Comparison of ENCODE assay signal across 11 mouse cellular contexts in genomic region chr2:103577752-103578662, GRCm38 (mm10). TPM values are rescaled to one million over a fixed set of nuclear protein-coding genes. Genes with fewer than 3 reads are reported as not detected.
DNase-seq lines count a peak whose midpoint lies in the region; TF ChIP-seq lines count a peak whose summit lies in the region.
"Had no signal": no experiment of that assay in that cellular context is flagged by ENCODE, and none has a peak within 500 bp of the region (broad histone marks: within the 10 kb centered on the region; RNA-seq: fewer than 3 reads in every experiment).

No protein-coding gene starts in this region.

- 48% methylated on average over 7 of the region's 7 CpGs for WGBS in heart, adult 2 months
- 67% methylated on average over 7 of the region's 7 CpGs for WGBS in limb, embryonic 10.5 days

- H3K79me2 ChIP-seq in heart, adult 2 months (replicated peaks; ENCODE audit: control insufficient read depth, insufficient read depth, low read length): no peaks in the 10 kb centered on the region
- H3K79me2 ChIP-seq in myocyte (ENCODE audit: control insufficient read depth, insufficient read depth): peaks cover 41% of the 10 kb centered on the region

- TF ChIP-seq POLR2A in heart, adult 2 months (IDR thresholded peaks at IDR 0.05; ENCODE audit: insufficient read depth, low read depth, low read length): peak; percentile 31; the same call in 1 of the 2 replicates
- TF ChIP-seq POLR2A in myocyte (IDR thresholded peaks at IDR 0.05; ENCODE audit: insufficient read length, low read depth): no peak

- 0 out of 2 replicates have a peak, but pooled peaks have one; percentile 23 for TF ChIP-seq EP300 in heart, adult 2 months (IDR thresholded peaks at IDR 0.05; ENCODE audit: insufficient read depth, low read depth, low read length)

- TF ChIP-seq CTCF in layer of hippocampus, adult 2 months (conservative IDR thresholded peaks at IDR 0.05): no peak
- TF ChIP-seq CTCF in heart, adult 2 months (IDR thresholded peaks at IDR 0.05): no peak
- no peak for TF ChIP-seq CTCF in left cerebral cortex, adult 2 months (IDR thresholded peaks at IDR 0.05)

- H3K27me3 ChIP-seq in heart, adult 2 months (ENCODE audit: control insufficient read depth, insufficient read depth, low read length): no peaks in the 10 kb centered on the region
- H3K27me3 ChIP-seq in limb, embryonic 10.5 days (ENCODE audit: low read depth, poor library complexity, severe bottlenecking): no peaks in the 10 kb centered on the region
- no peaks in the 10 kb centered on the region for H3K27me3 ChIP-seq in myocyte (ENCODE audit: control insufficient read depth, insufficient read depth, insufficient read length)
- H3K27me3 ChIP-seq: hindbrain, embryonic 13.5 days; midbrain, embryonic 15.5 days had no signal

- H3K9ac ChIP-seq in heart, adult 2 months (ENCODE audit: low read depth, low read length): peak overlapping the region; percentile 40; the same call in 1 of the 2 replicates
- H3K9ac ChIP-seq: hindbrain, embryonic 13.5 days; midbrain, embryonic 15.5 days had no signal

- H3K4me3 ChIP-seq in layer of hippocampus, adult 2 months: no peak overlapping the region
- no peak overlapping the region for H3K4me3 ChIP-seq in heart, adult 2 months
- no peak overlapping the region for H3K4me3 ChIP-seq in limb, embryonic 10.5 days
- H3K4me3 ChIP-seq in myocyte: no peak overlapping the region
- no peak overlapping the region for H3K4me3 ChIP-seq in left cerebral cortex, adult 2 months
- H3K4me3 ChIP-seq: hindbrain, embryonic 13.5 days; midbrain, embryonic 15.5 days had no signal

- DNase-seq in layer of hippocampus, adult 2 months (ENCODE audit: low spot score in 2 of 2): no peak
- DNase-seq in layer of hippocampus, postnatal 25 days (ENCODE audit: extremely low spot score in 1 of 2, low spot score in 1 of 2): no peak
- peak; percentile 71 to 82 for DNase-seq in heart, adult 2 months
- no peak for DNase-seq in limb, embryonic 10.5 days (ENCODE audit: low spot score)
- no peak for DNase-seq in left cerebral cortex, adult 2 months (ENCODE audit: extremely low spot score in 1 of 2, low spot score in 2 of 2)
- no peak for DNase-seq in adipocyte (ENCODE audit: low spot score)
- no peak for DNase-seq in thymus, postnatal 14 days
- DNase-seq: thymus, adult 18-20 months had no signal

- H3K36me3 ChIP-seq in heart, adult 2 months (ENCODE audit: control insufficient read depth, insufficient read depth, low read length): peaks cover 19% of the 10 kb centered on the region
- no peaks in the 10 kb centered on the region for H3K36me3 ChIP-seq in limb, embryonic 10.5 days
- peaks cover 4% of the 10 kb centered on the region for H3K36me3 ChIP-seq in myocyte (ENCODE audit: control insufficient read depth, insufficient read depth)
- H3K36me3 ChIP-seq: hindbrain, embryonic 13.5 days; midbrain, embryonic 15.5 days had no signal

- no peak overlapping the region for H3ac ChIP-seq in myocyte (ENCODE audit: control insufficient read depth, insufficient read length)

- peak overlapping the region; percentile 33; the same call in 1 of the 2 replicates for H3K27ac ChIP-seq in layer of hippocampus, adult 2 months
- peak overlapping the region; percentile 81 for H3K27ac ChIP-seq in heart, adult 2 months
- H3K27ac ChIP-seq in limb, embryonic 10.5 days: peak overlapping the region; percentile 34; the same call in 1 of the 2 replicates
- H3K27ac ChIP-seq in left cerebral cortex, adult 2 months: no peak overlapping the region
- H3K27ac ChIP-seq: hindbrain, embryonic 13.5 days; midbrain, embryonic 15.5 days had no signal

- intact Hi-C loops in heart, adult 2 months (cut with DNase I): no loop called here
- intact Hi-C loops in left cerebral cortex, adult 2 months (cut with DNase I): no loop called here

- H3K4me2 ChIP-seq in myocyte (ENCODE audit: low read depth): peak overlapping the region; percentile 81
- H3K4me2 ChIP-seq: hindbrain, embryonic 13.5 days; midbrain, embryonic 15.5 days had no signal

- H3K9me3 ChIP-seq in limb, embryonic 10.5 days (replicated peaks): no peaks in the 10 kb centered on the region
- H3K9me3 ChIP-seq: hindbrain, embryonic 13.5 days; midbrain, embryonic 15.5 days had no signal

- H3K4me1 ChIP-seq in heart, adult 2 months (ENCODE audit: control insufficient read depth, insufficient read depth, low read length): peaks cover 20% of the 10 kb centered on the region
- peaks cover 47% of the 10 kb centered on the region for H3K4me1 ChIP-seq in limb, embryonic 10.5 days
- H3K4me1 ChIP-seq: midbrain, embryonic 15.5 days had no signal

TF ChIP-seq in myocyte, 11 proteins besides CTCF, POLR2A, EP300 and RAD21:
- TF ChIP-seq TCF3 (IDR thresholded peaks at IDR 0.05; ENCODE audit: insufficient read length, low read depth) (peak; percentile 46), REST (IDR thresholded peaks at IDR 0.05; ENCODE audit: insufficient read depth, insufficient read length) (no peak), TCF12 (IDR thresholded peaks at IDR 0.05; ENCODE audit: insufficient read depth, poor library complexity, severe bottlenecking) (peak; percentile 78), CEBPB (IDR thresholded peaks at IDR 0.05; ENCODE audit: insufficient read depth, poor library complexity, severe bottlenecking) (no peak), MAX (IDR thresholded peaks at IDR 0.05; ENCODE audit: low read depth) (no peak), SRF (IDR thresholded peaks at IDR 0.05; ENCODE audit: control insufficient read depth, insufficient read length, low read depth) (no peak), USF1 (IDR thresholded peaks at IDR 0.05; ENCODE audit: low read depth) (no peak), MYOG (IDR thresholded peaks at IDR 0.05; ENCODE audit: control insufficient read depth in 1 of 3, insufficient read depth in 1 of 3, insufficient read length in 2 of 3, low read depth in 2 of 3) (peak; percentile 84 to 94 (median 92)), MYOD1 (IDR thresholded peaks at IDR 0.05; ENCODE audit: control insufficient read depth in 1 of 3, insufficient read length in 2 of 3, low read depth in 2 of 3) (peak; percentile 85 to 96 (median 90)), E2F4 (IDR thresholded peaks at IDR 0.05; ENCODE audit: insufficient read depth) (no peak), POLR2AphosphoS2 (IDR thresholded peaks at IDR 0.05; ENCODE audit: insufficient read length, low read depth) (no peak)

RNA-seq across cellular contexts. Expression of gene Abtb2, which starts 11.9 kb away (rescaled TPM):
- 10 to 100 TPM in 1 of 2 experiments, 1 to 10 TPM in 1; 9.5 to 10.3 TPM for total RNA-seq in layer of hippocampus, adult 2 months (2021)
- 10 to 100 TPM; 11.9 to 13.2 TPM for total RNA-seq in layer of hippocampus, postnatal 25 days (2021)
- 10 to 100 TPM; 24.7 to 28.7 TPM for total RNA-seq in heart, adult 2 months (2021)
- polyA plus RNA-seq in heart, adult 2 months (2012; rRNA removed): 23.0 and 27.1 TPM in 2 replicates
- 14.2 and 17.6 TPM in 2 replicates for polyA plus RNA-seq in limb, embryonic 10.5 days (2016; fragmentation: Nextera tagmentation; extraction: Ambion mirVana)
- polyA plus RNA-seq in myocyte (2012; fragmentation: generic; extraction: Trizol): 16.1 TPM
- 1 to 10 TPM; 8.1 to 9.7 TPM for total RNA-seq in left cerebral cortex, adult 2 months (2021)

Comparison
In these comparisons a context has a peak if more than half of its experiments do, and no peak if none do; other contexts are left out.
1. DNase-seq: peak in heart, adult 2 months (2 of 2); none in layer of hippocampus, adult 2 months (0 of 2), layer of hippocampus, postnatal 25 days (0 of 2), limb, embryonic 10.5 days (single experiment), left cerebral cortex, adult 2 months (0 of 2), adipocyte (single experiment) and thymus, postnatal 14 days (single experiment).